Mouse (Mus musculus) gastrocnemius, postnatal 4 days (tissue): ENCODE results near the gene Exosc7. TPM values are rescaled to one million over a fixed set of nuclear protein-coding genes. Genes with fewer than 3 reads are reported as not detected.

ENCODE experiments used
- DNase-seq, 2 experiments: peaks; one replicate each; pipeline ENCODE4 v3.0.0; 2021 to 2022; ENCODE audit warnings: low spot score in 2 of 2, mixed read lengths in 2 of 2
- total RNA-seq, 2 experiments: library from RNA; stranded (reverse); gene quantifications; 2 replicates each; pipeline ENCODE4 v1.2.3; 2021

Gene Exosc7
- total RNA-seq, 2 experiments from 2014 or later, result 29.9 to 33.8 TPM

DNA sequence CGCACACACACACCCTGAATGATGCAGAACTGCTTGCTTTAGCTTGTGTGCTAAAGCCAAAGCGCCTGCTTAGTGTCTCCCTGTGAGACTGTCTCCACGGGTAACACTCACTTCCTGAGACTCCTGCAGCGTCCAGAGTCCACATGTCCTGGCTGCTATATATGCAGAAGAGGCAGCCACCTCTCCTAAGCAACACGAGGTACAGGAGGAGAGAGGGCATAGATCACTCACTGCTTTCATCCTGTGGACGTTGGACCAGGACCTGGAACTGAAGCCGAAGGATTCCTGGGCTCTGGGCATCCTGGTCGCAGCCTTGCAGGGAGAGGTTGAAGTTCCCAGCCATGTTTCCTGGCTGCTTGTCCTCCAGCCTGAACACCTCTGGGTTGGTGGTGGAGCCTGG is 70.2 kb downstream of the Exosc7 start:
- DNase-seq, result no peak

DNA sequence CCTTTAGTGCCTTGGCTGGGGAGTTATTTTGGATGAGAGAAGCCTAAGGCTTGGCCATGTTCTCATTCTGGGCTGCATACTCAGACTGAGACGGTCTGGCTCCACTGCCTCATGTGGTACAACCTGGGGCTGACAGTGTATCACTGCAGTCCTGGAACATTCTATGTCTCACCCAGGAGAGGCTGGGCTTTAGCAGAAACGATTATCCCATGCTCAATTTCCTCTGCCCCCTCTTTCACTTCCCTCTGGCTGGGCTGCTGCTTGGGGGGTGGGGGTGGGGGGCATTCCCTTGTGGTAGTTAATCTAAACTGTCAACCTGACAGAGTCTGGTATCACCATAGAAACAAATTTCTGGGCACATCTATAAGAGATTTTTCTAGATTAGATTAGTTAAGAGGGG is 72.5 kb downstream of the Exosc7 start:
- no peak for DNase-seq

Other genes with a start within 250 kb of the Exosc7 start
- gene Zfp445, start 247.2 kb upstream of the Exosc7 start, total RNA-seq, result 10 to 100 TPM; 65.9 to 76.5 TPM
- 1 to 10 TPM; 5.6 to 6.0 TPM for gene Zkscan7, start 227.5 kb upstream of the Exosc7 start, total RNA-seq
- gene Zfp105, start 190.1 kb upstream of the Exosc7 start, total RNA-seq, result 10 to 100 TPM; 10.6 to 11.7 TPM
- 10 to 100 TPM; 18.1 to 20.7 TPM for gene 1110059G10Rik, start 162.2 kb upstream of the Exosc7 start, total RNA-seq
- 10 to 100 TPM; 14.5 to 19.4 TPM for gene Kif15, start 162.2 kb upstream of the Exosc7 start, total RNA-seq
- gene Tmem42, start 91.9 kb upstream of the Exosc7 start, total RNA-seq, result 10 to 100 TPM; 10.4 to 12.0 TPM
- gene Tgm4, start 78.5 kb upstream of the Exosc7 start, total RNA-seq, result under 1 TPM in 1 of 2 experiments, not detected in 1; 0.29 TPM
- 10 to 100 TPM; 49.8 to 50.5 TPM for gene Zdhhc3, start within 50 bp of the Exosc7 start, total RNA-seq
- 100 to 1,000 TPM; 207 to 229 TPM for gene Clec3b, start 37.7 kb downstream of the Exosc7 start, total RNA-seq
- gene Cdcp1, start 102.8 kb downstream of the Exosc7 start, total RNA-seq, result not detected
- 10 to 100 TPM; 13.1 to 14.3 TPM for gene Tmem158, start 147.5 kb downstream of the Exosc7 start, total RNA-seq